9 mouse cellular contexts compared by ENCODE assay signal in genomic region chr15:78719416-78719815, GRCm38 (mm10). TPM values are rescaled to one million over a fixed set of nuclear protein-coding genes. Genes with fewer than 3 reads are reported as not detected.
DNase-seq lines count a peak whose midpoint lies in the region; ATAC-seq and TF ChIP-seq lines count a peak whose summit lies in the region.
"Had no signal": no experiment of that assay in that cellular context is flagged by ENCODE, and none has a peak within 500 bp of the region (broad histone marks: within the 10 kb centered on the region; RNA-seq: fewer than 3 reads in every experiment).

No protein-coding gene starts in this region.

- no peak for ATAC-seq in kidney, postnatal 0 days (replicated peaks; ENCODE audit: low FRiP score, low read depth)
- ATAC-seq in granulocyte monocyte progenitor cell, adult 5-6 weeks (replicated peaks; ENCODE audit: poor library complexity, severe bottlenecking), result 0 out of 2 replicates have a peak, but pooled peaks have one; percentile 7
- no peak for ATAC-seq in midbrain, postnatal 0 days (ENCODE audit: low FRiP score)

- WGBS in kidney, postnatal 0 days, result 4% methylated on average over 14 of the region's 14 CpGs
- WGBS in midbrain, postnatal 0 days, result 7% methylated on average over 14 of the region's 14 CpGs

- no peak for TF ChIP-seq CTCF in kidney, postnatal 0 days (IDR thresholded peaks at IDR 0.05; ENCODE audit: low read depth)
- TF ChIP-seq CTCF in midbrain, postnatal 0 days (IDR thresholded peaks at IDR 0.05), result no peak

- H3K4me1 ChIP-seq in kidney, postnatal 0 days (replicated peaks; ENCODE audit: insufficient read depth, low read length), result peaks cover 8% of the 10 kb centered on the region
- H3K4me1 ChIP-seq in midbrain, postnatal 0 days (ENCODE audit: insufficient read depth, low read length), result peaks cover 11% of the 10 kb centered on the region; the same call in 1 of the 2 replicates

- H3K27me3 ChIP-seq in kidney, postnatal 0 days (ENCODE audit: insufficient read depth, low read length), result peaks cover 43% of the 10 kb centered on the region
- H3K27me3 ChIP-seq in midbrain, postnatal 0 days (ENCODE audit: insufficient read depth, low read length), result peaks cover 7% of the 10 kb centered on the region; the same call in 1 of the 2 replicates

- no peak overlapping the region for H3K4me2 ChIP-seq in kidney, postnatal 0 days (ENCODE audit: low read length)
- H3K4me2 ChIP-seq in midbrain, postnatal 0 days (ENCODE audit: low read depth, low read length, poor library complexity, severe bottlenecking), result peak overlapping the region; percentile 86

- H3K36me3 ChIP-seq in kidney, postnatal 0 days (ENCODE audit: insufficient read depth, low read length), result no peaks in the 10 kb centered on the region
- H3K36me3 ChIP-seq in midbrain, postnatal 0 days (ENCODE audit: insufficient read depth, low read length), result no peaks in the 10 kb centered on the region

- no peak overlapping the region for H3K9ac ChIP-seq in kidney, postnatal 0 days (ENCODE audit: low read depth, low read length)
- H3K9ac ChIP-seq in midbrain, postnatal 0 days (replicated peaks; ENCODE audit: low read length, poor library complexity, severe bottlenecking), result no peak overlapping the region

- no peaks in the 10 kb centered on the region for H3K9me3 ChIP-seq in kidney, postnatal 0 days (replicated peaks; ENCODE audit: low read length)
- no peaks in the 10 kb centered on the region for H3K9me3 ChIP-seq in midbrain, postnatal 0 days (ENCODE audit: low read length)
- H3K9me3 ChIP-seq: megakaryocyte, embryonic 14.5 days had no signal

- no peak overlapping the region for H3K4me3 ChIP-seq in kidney, postnatal 0 days (replicated peaks; ENCODE audit: low read depth, low read length)
- H3K4me3 ChIP-seq in midbrain, postnatal 0 days (ENCODE audit: low read depth, low read length), result peak overlapping the region; percentile 72; the same call in 1 of the 2 replicates
- H3K4me3 ChIP-seq: megakaryocyte, embryonic 14.5 days had no signal

- DNase-seq in kidney, postnatal 0 days (ENCODE audit: low spot score), result peak; percentile 6
- no peak for DNase-seq in kidney, postnatal 10 days
- peak; percentile 65 for DNase-seq in brain, adult 2 months (ENCODE audit: low read depth, low spot score)
- no peak for DNase-seq in midbrain, postnatal 0 days (ENCODE audit: low spot score)
- no peak for DNase-seq in right cerebral cortex, postnatal 25 days
- no peak for DNase-seq in urinary bladder, adult 18-20 months (ENCODE audit: low spot score in 2 of 2)
- DNase-seq in left cerebral cortex, adult 11 months (ENCODE audit: low spot score), result no peak

- no peak overlapping the region for H3K27ac ChIP-seq in kidney, postnatal 0 days
- no peak overlapping the region for H3K27ac ChIP-seq in midbrain, postnatal 0 days (ENCODE audit: low read depth, low read length)

RNA-seq across cellular contexts. Expression of gene Elfn2, which starts 0.8 kb away (rescaled TPM):
- 0.10 and 0.13 TPM in 2 replicates for polyA plus RNA-seq in kidney, postnatal 0 days (2015; fragmentation: Nextera tagmentation; extraction: Ambion mirVana)
- total RNA-seq in granulocyte monocyte progenitor cell, adult 5-6 weeks (2014; fragmentation: Nextera tagmentation), result not detected in 2 replicates
- total RNA-seq in granulocyte monocyte progenitor cell, adult 5-6 weeks (2017), result not detected in 2 replicates
- total RNA-seq in midbrain, postnatal 0 days (2014; rRNA removed), result 44.6 and 52.1 TPM in 2 replicates
- polyA plus RNA-seq in midbrain, postnatal 0 days (2015; fragmentation: Nextera tagmentation; extraction: Ambion mirVana), result 10.2 and 10.7 TPM in 2 replicates

RNA-seq across cellular contexts. Expression of gene Mfng, which starts 53.9 kb away (rescaled TPM):
- 18.8 and 18.9 TPM in 2 replicates for polyA plus RNA-seq in kidney, postnatal 0 days (2015; fragmentation: Nextera tagmentation; extraction: Ambion mirVana)
- 31.2 and 34.9 TPM in 2 replicates for total RNA-seq in granulocyte monocyte progenitor cell, adult 5-6 weeks (2014; fragmentation: Nextera tagmentation)
- 4.5 and 8.2 TPM in 2 replicates for total RNA-seq in granulocyte monocyte progenitor cell, adult 5-6 weeks (2017)
- total RNA-seq in midbrain, postnatal 0 days (2014; rRNA removed), result 4.6 and 6.9 TPM in 2 replicates
- polyA plus RNA-seq in midbrain, postnatal 0 days (2015; fragmentation: Nextera tagmentation; extraction: Ambion mirVana), result 7.6 and 8.1 TPM in 2 replicates

Comparison
In these comparisons a context has a peak if more than half of its experiments do, and no peak if none do; other contexts are left out.
1. DNase-seq: peak in kidney, postnatal 0 days (single experiment) and brain, adult 2 months (single experiment); none in kidney, postnatal 10 days (single experiment), midbrain, postnatal 0 days (single experiment), right cerebral cortex, postnatal 25 days (single experiment), urinary bladder, adult 18-20 months (0 of 2) and left cerebral cortex, adult 11 months (single experiment).
2. RNA of gene Elfn2, which starts 0.8 kb away (total RNA-seq): 44.6 to 52.1 TPM in midbrain, postnatal 0 days; not detected in granulocyte monocyte progenitor cell, adult 5-6 weeks; every median in the first group is over 10 times any median in the second.